In the genomic region with DNA sequence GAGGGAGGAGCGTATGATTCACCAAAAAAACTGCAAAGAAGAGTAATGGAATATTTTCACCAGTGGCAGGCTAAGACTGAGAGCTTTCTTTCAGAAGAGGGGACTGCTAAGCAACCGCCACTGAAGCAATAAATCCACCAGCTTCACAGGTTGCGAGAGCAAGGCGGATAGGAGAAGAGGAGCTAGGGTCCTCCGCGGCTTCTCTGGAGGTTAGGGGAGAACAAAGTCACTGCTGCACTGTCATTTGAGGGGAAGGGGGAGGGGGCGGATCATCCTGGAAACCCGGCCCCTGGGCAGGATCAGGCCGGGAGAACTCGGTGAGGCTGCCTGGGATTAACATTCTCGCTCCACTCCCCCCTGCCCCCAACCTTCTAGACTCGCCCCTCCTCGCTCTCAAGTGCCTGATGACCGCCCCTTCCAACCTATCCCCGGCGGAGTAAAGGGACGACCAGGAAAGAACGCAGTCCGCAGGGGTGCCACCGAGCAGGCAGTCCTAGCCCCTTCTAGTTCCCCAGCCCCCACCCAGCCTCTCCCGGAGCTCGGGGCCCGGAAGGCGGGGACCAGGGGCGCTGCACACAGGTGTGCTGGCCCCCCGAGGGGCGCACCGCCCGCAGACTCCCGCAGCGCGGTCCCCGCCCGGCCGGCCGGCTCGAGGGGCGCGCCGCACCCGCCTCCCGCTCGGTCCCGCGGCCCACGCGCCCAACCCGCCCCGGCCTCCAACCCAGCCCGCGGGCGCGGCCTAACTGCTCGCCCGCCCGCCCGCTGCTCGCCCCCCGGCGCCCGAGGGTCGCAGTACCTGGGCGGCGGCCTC, we compare ENCODE assay signal across 8 mouse cellular contexts. TPM values are rescaled to one million over a fixed set of nuclear protein-coding genes. Genes with fewer than 3 reads are reported as not detected.
DNase-seq lines count a peak whose midpoint lies in the region; ATAC-seq and TF ChIP-seq lines count a peak whose summit lies in the region.

No protein-coding gene starts in this region.

- H3K4me2 ChIP-seq in heart, embryonic 12.5 days: peak overlapping the region; percentile 74
- peak overlapping the region; percentile 68 for H3K4me2 ChIP-seq in kidney, postnatal 0 days (ENCODE audit: low read length)
- H3K4me2 ChIP-seq in liver, embryonic 13.5 days: peak overlapping the region; percentile 97

- under 1% methylated on average over 51 of the region's 64 CpGs for WGBS in heart, embryonic 12.5 days
- under 1% methylated on average over 60 of the region's 64 CpGs for WGBS in kidney, postnatal 0 days
- WGBS in liver, embryonic 13.5 days (ENCODE audit: insufficient replicate concordance): under 1% methylated on average over 64 of the region's 64 CpGs

- no peaks in the 10 kb centered on the region for H3K27me3 ChIP-seq in heart, embryonic 12.5 days (replicated peaks)
- no peaks in the 10 kb centered on the region for H3K27me3 ChIP-seq in kidney, postnatal 0 days (ENCODE audit: insufficient read depth, low read length)
- H3K27me3 ChIP-seq in liver, embryonic 13.5 days: no peaks in the 10 kb centered on the region; the same call in 1 of the 2 replicates

- peak overlapping the region; percentile 84 for H3K4me3 ChIP-seq in heart, embryonic 12.5 days
- H3K4me3 ChIP-seq in kidney, postnatal 0 days (replicated peaks; ENCODE audit: low read depth, low read length): peak overlapping the region; percentile 99
- H3K4me3 ChIP-seq in liver, embryonic 13.5 days (replicated peaks): peak overlapping the region; percentile 95

- peaks cover 25% of the 10 kb centered on the region for H3K4me1 ChIP-seq in heart, embryonic 12.5 days (replicated peaks)
- H3K4me1 ChIP-seq in kidney, postnatal 0 days (replicated peaks; ENCODE audit: insufficient read depth, low read length): peaks cover 10% of the 10 kb centered on the region; the same call in 1 of the 2 replicates
- H3K4me1 ChIP-seq in liver, embryonic 13.5 days (replicated peaks): peaks cover 38% of the 10 kb centered on the region

- DNase-seq in brain, adult 2 months (ENCODE audit: low read depth, low spot score): peak; percentile 80
- peak; percentile 89 for DNase-seq in kidney, postnatal 0 days (ENCODE audit: low spot score)
- DNase-seq in liver, embryonic 13.5 days: peak; percentile 33
- peak; percentile 75 for DNase-seq in neural tube, embryonic 10.5 days (ENCODE audit: extremely low spot score, low spot score)
- peak; percentile 73 for DNase-seq in testis, postnatal 14 days (ENCODE audit: low spot score)

- H3K9me3 ChIP-seq in heart, embryonic 12.5 days (replicated peaks): no peaks in the 10 kb centered on the region
- H3K9me3 ChIP-seq in kidney, postnatal 0 days (replicated peaks; ENCODE audit: low read length): no peaks in the 10 kb centered on the region
- H3K9me3 ChIP-seq in liver, embryonic 13.5 days (replicated peaks): no peaks in the 10 kb centered on the region

- TF ChIP-seq CTCF in kidney, postnatal 0 days (IDR thresholded peaks at IDR 0.05; ENCODE audit: low read depth): no peak

- peak overlapping the region; percentile 98 for H3K27ac ChIP-seq in heart, embryonic 12.5 days (ENCODE audit: poor library complexity, severe bottlenecking)
- peak overlapping the region; percentile 98 for H3K27ac ChIP-seq in kidney, postnatal 0 days
- peak overlapping the region; percentile 90 for H3K27ac ChIP-seq in liver, embryonic 13.5 days

- H3K9ac ChIP-seq in heart, embryonic 12.5 days: peak overlapping the region; percentile 100
- H3K9ac ChIP-seq in kidney, postnatal 0 days (ENCODE audit: low read depth, low read length): peak overlapping the region; percentile 100
- H3K9ac ChIP-seq in liver, embryonic 13.5 days: peak overlapping the region; percentile 97

- H3K36me3 ChIP-seq in heart, embryonic 12.5 days: no peaks in the 10 kb centered on the region
- H3K36me3 ChIP-seq in kidney, postnatal 0 days (ENCODE audit: insufficient read depth, low read length): no peaks in the 10 kb centered on the region
- H3K36me3 ChIP-seq in liver, embryonic 13.5 days: no peaks in the 10 kb centered on the region

- peak; percentile 42 for ATAC-seq in CD4-positive, CD25-positive, alpha-beta regulatory T cell, adult 4 months
- ATAC-seq in erythroblast, adult 5-6 weeks (replicated peaks; ENCODE audit: low FRiP score, poor library complexity, severe bottlenecking): peak; percentile 31; the same call in 1 of the 2 replicates
- ATAC-seq in heart, embryonic 12.5 days (ENCODE audit: insufficient number of reproducible peaks, low FRiP score): peak; percentile 77
- peak; percentile 84 for ATAC-seq in kidney, postnatal 0 days (replicated peaks; ENCODE audit: low FRiP score, low read depth)
- ATAC-seq in liver, embryonic 13.5 days (ENCODE audit: low read depth): peak; percentile 72

RNA-seq across cellular contexts. Expression of a gene that starts 0.8 kb away (rescaled TPM):
- 10 to 100 TPM; 34.4 to 41.1 TPM for polyA plus RNA-seq in CD4-positive, CD25-positive, alpha-beta regulatory T cell, adult 4 months (2017; shearing (Covaris generic))
- 18.1 and 21.7 TPM in 2 replicates for total RNA-seq in erythroblast, adult 5-6 weeks (2015; ENCODE audit: low replicate concordance)
- total RNA-seq in erythroblast, adult 5-6 weeks (2017; ENCODE audit: low replicate concordance): 7.2 and 21.7 TPM in 2 replicates
- polyA plus RNA-seq in heart, embryonic 12.5 days (2016; fragmentation: Nextera tagmentation; extraction: Ambion mirVana): 87.8 and 95.3 TPM in 2 replicates
- 46.5 TPM in 2 replicates for polyA plus RNA-seq in kidney, postnatal 0 days (2015; fragmentation: Nextera tagmentation; extraction: Ambion mirVana)
- 19.1 and 22.0 TPM in 2 replicates for polyA plus RNA-seq in liver, embryonic 13.5 days (2015; fragmentation: Nextera tagmentation; extraction: Ambion mirVana)

RNA-seq across cellular contexts. Expression of a gene that starts 35.9 kb away (rescaled TPM):
- 10 to 100 TPM; 38.8 to 42.3 TPM for polyA plus RNA-seq in CD4-positive, CD25-positive, alpha-beta regulatory T cell, adult 4 months (2017; shearing (Covaris generic))
- total RNA-seq in erythroblast, adult 5-6 weeks (2015; ENCODE audit: low replicate concordance): 3.6 and 7.3 TPM in 2 replicates
- total RNA-seq in erythroblast, adult 5-6 weeks (2017; ENCODE audit: low replicate concordance): 3.7 and 9.2 TPM in 2 replicates
- polyA plus RNA-seq in heart, embryonic 12.5 days (2016; fragmentation: Nextera tagmentation; extraction: Ambion mirVana): 62.7 and 63.4 TPM in 2 replicates
- 54.3 and 56.9 TPM in 2 replicates for polyA plus RNA-seq in kidney, postnatal 0 days (2015; fragmentation: Nextera tagmentation; extraction: Ambion mirVana)
- 33.4 and 39.8 TPM in 2 replicates for polyA plus RNA-seq in liver, embryonic 13.5 days (2015; fragmentation: Nextera tagmentation; extraction: Ambion mirVana)

Comparison
In these comparisons a context has a peak if more than half of its experiments do, and no peak if none do; other contexts are left out.
1. Peak in every context shown above with its lines: DNase-seq, ATAC-seq, H3K4me3 ChIP-seq and H3K27ac ChIP-seq.
2. ATAC-seq: peak in every context shown above with its lines; median percentile 84 in kidney, postnatal 0 days; 77 in heart, embryonic 12.5 days; 72 in liver, embryonic 13.5 days; 42 in CD4-positive, CD25-positive, alpha-beta regulatory T cell, adult 4 months; 31 in erythroblast, adult 5-6 weeks.
3. DNase-seq: peak in every context shown above with its lines; median percentile 89 in kidney, postnatal 0 days; 80 in brain, adult 2 months; 75 in neural tube, embryonic 10.5 days; 73 in testis, postnatal 14 days; 33 in liver, embryonic 13.5 days.